Mouse (Mus musculus): ENCODE data around the gene Ago3.
A peak's percentile ranks its signal among the peaks of the same experiment; 100 is the strongest.

The Ago3 gene

GRCm38 (mm10) chr4:126310344-126310743 lies 119.0 kb downstream of the Ago3 start:
- DNase-seq (ENCODE audit: low spot score in 2 of 2) = no peak

GRCm38 (mm10) chr4:126309922-126310309 lies 119.4 kb downstream of the Ago3 start:
- DNase-seq (ENCODE audit: low spot score in 2 of 2) = peak; percentile 77 to 91

- DNase-seq (ENCODE audit: low spot score in 2 of 2) = peak in 1 of 2 experiments; percentile 56
Observed at GRCm38 (mm10) chr4:126309211-126309921, 120.0 kb downstream of the Ago3 start.

GRCm38 (mm10) chr4:126306827-126307226 lies 122.5 kb downstream of the Ago3 start:
- DNase-seq (ENCODE audit: low spot score in 2 of 2) = no peak

GRCm38 (mm10) chr4:126306058-126306457 lies 123.3 kb downstream of the Ago3 start:
- DNase-seq (ENCODE audit: low spot score in 2 of 2) = no peak

GRCm38 (mm10) chr4:126305428-126305827 lies 123.9 kb downstream of the Ago3 start:
- no peak for DNase-seq (ENCODE audit: low spot score in 2 of 2)

GRCm38 (mm10) chr4:126303877-126304276 lies 125.5 kb downstream of the Ago3 start:
- no peak for DNase-seq (ENCODE audit: low spot score in 2 of 2)

- no peak for DNase-seq (ENCODE audit: low spot score in 2 of 2)
Observed at GRCm38 (mm10) chr4:126301584-126302309, 127.6 kb downstream of the Ago3 start.

GRCm38 (mm10) chr4:126300916-126301583 lies 128.3 kb downstream of the Ago3 start:
- DNase-seq (ENCODE audit: low spot score in 2 of 2) = no peak

- no peak for DNase-seq (ENCODE audit: low spot score in 2 of 2)
Observed at GRCm38 (mm10) chr4:126296617-126297101, 132.7 kb downstream of the Ago3 start.

- no peak for DNase-seq (ENCODE audit: low spot score in 2 of 2)
Observed at GRCm38 (mm10) chr4:126295937-126296336, 133.4 kb downstream of the Ago3 start.

GRCm38 (mm10) chr4:126295152-126295551 lies 134.2 kb downstream of the Ago3 start:
- DNase-seq (ENCODE audit: low spot score in 2 of 2) = no peak

GRCm38 (mm10) chr4:126291196-126291595 lies 138.2 kb downstream of the Ago3 start:
- no peak for DNase-seq (ENCODE audit: low spot score in 2 of 2)

GRCm38 (mm10) chr4:126290314-126290713 lies 139.0 kb downstream of the Ago3 start:
- DNase-seq (ENCODE audit: low spot score in 2 of 2) = no peak

GRCm38 (mm10) chr4:126288085-126288666 lies 141.2 kb downstream of the Ago3 start:
- no peak for DNase-seq (ENCODE audit: low spot score in 2 of 2)

- no peak for DNase-seq (ENCODE audit: low spot score in 2 of 2)
Observed at GRCm38 (mm10) chr4:126287302-126287995, 141.9 kb downstream of the Ago3 start.

- DNase-seq (ENCODE audit: low spot score in 2 of 2) = no peak
Observed at GRCm38 (mm10) chr4:126286492-126286891, 142.9 kb downstream of the Ago3 start, which contains the start of gene Col8a2. Gene Col8a2 (plus strand): TSS chr4:126286793.

GRCm38 (mm10) chr4:126283582-126283981 lies 145.8 kb downstream of the Ago3 start:
- DNase-seq (ENCODE audit: low spot score in 2 of 2) = no peak

GRCm38 (mm10) chr4:126281706-126282105 lies 147.7 kb downstream of the Ago3 start:
- DNase-seq (ENCODE audit: low spot score in 2 of 2) = no peak

All from spleen, postnatal 4 days (tissue).